In the genomic region with DNA sequence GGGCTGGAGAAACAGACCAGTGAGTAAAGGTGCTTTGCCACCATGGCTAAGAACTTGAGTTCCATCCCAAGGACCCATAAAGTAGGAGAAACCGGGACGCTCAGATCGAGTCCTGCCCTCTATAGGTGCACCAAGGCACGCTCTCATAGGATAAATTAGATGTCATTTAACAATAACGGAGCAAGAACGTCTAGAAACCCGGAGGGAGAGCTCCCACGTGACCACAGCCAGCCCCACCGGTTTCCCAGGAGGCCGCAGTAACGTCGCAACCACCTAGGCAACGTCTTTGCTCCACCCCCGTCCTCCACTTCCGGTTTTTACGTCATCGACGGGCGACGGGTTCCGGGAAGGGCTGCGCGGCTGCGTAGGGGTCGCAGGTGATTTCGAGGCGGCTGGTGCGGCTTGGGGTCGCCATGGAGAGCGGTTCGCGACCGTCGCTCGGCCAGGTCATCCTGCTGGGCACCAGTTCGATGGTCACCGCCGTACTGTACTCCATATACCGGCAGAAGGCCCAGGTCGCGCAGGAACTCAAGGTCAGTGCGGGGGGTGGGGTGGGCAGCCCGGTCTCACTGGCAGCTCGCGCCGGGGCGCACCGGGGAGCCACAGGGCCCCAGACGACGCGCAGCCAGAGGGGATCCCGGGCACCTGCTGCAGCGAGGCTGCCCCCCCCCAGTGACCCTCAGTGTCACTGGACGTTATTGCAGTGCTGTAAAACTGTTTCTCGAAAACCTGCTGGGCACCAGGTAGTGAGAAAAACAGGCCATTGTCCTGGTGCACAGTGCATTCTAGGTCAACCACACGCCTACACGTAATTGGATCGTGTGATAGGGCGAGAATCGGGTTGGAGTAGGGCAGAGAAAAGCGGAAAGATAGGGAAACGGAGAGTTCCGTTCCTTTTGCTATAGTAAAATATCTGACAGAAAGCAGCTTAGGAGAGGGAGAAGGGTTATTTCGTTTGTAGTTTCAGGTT, we compare ENCODE assay signal across 8 mouse cellular contexts. TPM values are rescaled to one million over a fixed set of nuclear protein-coding genes. Genes with fewer than 3 reads are reported as not detected.
DNase-seq lines count a peak whose midpoint lies in the region; ATAC-seq and TF ChIP-seq lines count a peak whose summit lies in the region.

A gene (plus strand): TSS at position 325 of the 970 bp plus-strand sequence.

- peak within 1 kb of the TSS; percentile 80 for H3K9ac ChIP-seq in lung, postnatal 0 days (replicated peaks; ENCODE audit: low read depth)

- peak within 1 kb of the TSS; percentile 89 for H3K27ac ChIP-seq in hindbrain, embryonic 10.5 days
- H3K27ac ChIP-seq in lung, postnatal 0 days (ENCODE audit: low read length) = peak within 1 kb of the TSS; percentile 73

- H3K4me1 ChIP-seq in hindbrain, embryonic 10.5 days (replicated peaks) = peaks cover 14% of the 10 kb centered on the region
- peaks cover 5% of the 10 kb centered on the region for H3K4me1 ChIP-seq in lung, postnatal 0 days (ENCODE audit: insufficient read depth, low read depth, low read length)

- peak within 1 kb of the TSS; percentile 91 for H3K4me2 ChIP-seq in lung, postnatal 0 days (replicated peaks; ENCODE audit: low read depth, low read length)

- H3K9me3 ChIP-seq in hindbrain, embryonic 10.5 days = no peaks in the 10 kb centered on the region
- H3K9me3 ChIP-seq in lung, postnatal 0 days (ENCODE audit: low read length) = no peaks in the 10 kb centered on the region

- H3K27me3 ChIP-seq in hindbrain, embryonic 10.5 days (ENCODE audit: insufficient read depth, poor library complexity, severe bottlenecking) = peaks cover 10% of the 10 kb centered on the region; the same call in 1 of the 2 replicates
- H3K27me3 ChIP-seq in lung, postnatal 0 days (replicated peaks; ENCODE audit: insufficient read depth, low read length) = no peaks in the 10 kb centered on the region

- peak; percentile 30 for TF ChIP-seq CTCF in lung, postnatal 0 days (IDR thresholded peaks at IDR 0.05)

- ATAC-seq in frontal cortex, adult (ENCODE audit: low TSS enrichment) = peak; percentile 93
- peak; percentile 94 for ATAC-seq in lung, postnatal 0 days

- 1% methylated on average over 64 of the region's 64 CpGs for WGBS in hindbrain, embryonic 10.5 days
- 1% methylated on average over 64 of the region's 64 CpGs for WGBS in lung, postnatal 0 days

- peak; percentile 97 for DNase-seq in MN1 (ENCODE audit: low spot score)
- peak; percentile 95 for DNase-seq in cerebellum, adult 9-10 months
- DNase-seq in hindbrain, embryonic 10.5 days (ENCODE audit: low spot score) = peak; percentile 97
- peak; percentile 96 for DNase-seq in layer of hippocampus, adult 9-11 months
- peak; percentile 96 for DNase-seq in lung, postnatal 0 days (ENCODE audit: low spot score)
- peak; percentile 98 for DNase-seq in ovary, postnatal 14 days (ENCODE audit: low spot score)
- DNase-seq in thymus, postnatal 14 days = peak; percentile 96

- H3K36me3 ChIP-seq in hindbrain, embryonic 10.5 days = peaks cover 39% of the 10 kb centered on the region
- H3K36me3 ChIP-seq in lung, postnatal 0 days (ENCODE audit: insufficient read depth, low read length) = peaks cover 25% of the 10 kb centered on the region

- H3K4me3 ChIP-seq in hindbrain, embryonic 10.5 days = peak within 1 kb of the TSS; percentile 99
- H3K4me3 ChIP-seq in lung, postnatal 0 days (ENCODE audit: low read depth, low read length) = peak within 1 kb of the TSS; percentile 83

- TF ChIP-seq EP300 in lung, postnatal 0 days (IDR thresholded peaks at IDR 0.05) = no peak

RNA-seq across cellular contexts. Expression of the gene that starts here (rescaled TPM):
- 20.2 and 22.6 TPM in 2 replicates for polyA plus RNA-seq in hindbrain, embryonic 10.5 days (2016; fragmentation: Nextera tagmentation; extraction: Ambion mirVana)
- 12.3 and 13.1 TPM in 2 replicates for polyA plus RNA-seq in lung, postnatal 0 days (2015; fragmentation: Nextera tagmentation; extraction: Ambion mirVana)

Comparison
In these comparisons a context has a peak if more than half of its experiments do, and no peak if none do; other contexts are left out.
1. Peak in every context shown above with its lines: DNase-seq, ATAC-seq, H3K4me3 ChIP-seq and H3K27ac ChIP-seq.